Mouse (Mus musculus) bone marrow macrophage, adult 2 months (primary cell): ENCODE measurements around the gene Mrgpre. TPM values are rescaled to one million over a fixed set of nuclear protein-coding genes. Genes with fewer than 3 reads are reported as not detected.

Experiments used
- H3K27ac ChIP-seq: 2 replicates; pipeline ENCODE4 v1.5.1; 2012; ENCODE audit warnings: low read depth, low read length; ENCODE audit not compliant: insufficient read depth
- H3K4me1 ChIP-seq: 2 replicates; pipeline ENCODE4 v1.6.1; 2012; ENCODE audit warnings: low read length; ENCODE audit not compliant: control insufficient read depth, insufficient read depth
- H3K4me3 ChIP-seq: 2 replicates; pipeline ENCODE4 v1.5.1; 2012; ENCODE audit warnings: mild to moderate bottlenecking, low read length, moderate library complexity; ENCODE audit not compliant: insufficient read depth
- CTCF ChIP-seq: IDR thresholded peaks from 2 replicates; pipeline ENCODE4 v1.5.1; 2012; ENCODE audit warnings: low read depth, mild to moderate bottlenecking, low read length, moderate library complexity
- POLR2A ChIP-seq: IDR thresholded peaks from 2 replicates; pipeline ENCODE4 v1.6.1; 2012; ENCODE audit warnings: mild to moderate bottlenecking, low read depth, low read length, borderline replicate concordance
- polyA plus RNA-seq: library from polyadenylated mRNA; stranded (reverse); fragments of >200 nt; gene quantifications from 2 replicates; pipeline ENCODE4 v1.2.4, GENCODE M21; 2012; ENCODE audit not compliant: missing spikeins, insufficient read depth, insufficient read length

The Mrgpre gene
- polyA plus RNA-seq, 1 experiment: 0.39 TPM

DNA sequence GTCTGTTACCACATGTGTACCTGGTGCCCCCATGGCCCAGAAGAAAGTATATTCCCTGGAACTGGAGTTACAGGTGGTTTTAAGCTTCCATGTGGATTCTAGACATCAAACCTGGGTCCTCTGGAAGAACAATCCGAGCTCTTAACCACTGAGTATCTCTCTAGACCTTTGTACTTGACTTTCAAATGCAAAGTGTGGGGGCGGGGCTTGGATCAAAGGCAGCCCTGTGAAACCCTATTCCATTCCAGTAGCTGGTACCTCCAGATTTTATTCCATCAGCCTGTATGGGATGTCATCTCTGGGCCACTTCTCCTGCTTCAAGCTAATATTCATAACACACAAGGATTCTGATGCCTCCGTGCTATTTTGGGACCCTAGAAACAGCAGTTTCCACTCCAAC lies 8.2 kb downstream of the Mrgpre start:
- H3K4me3 ChIP-seq: no peak overlapping the region
- H3K27ac ChIP-seq: no peak overlapping the region
- peaks cover 2% of the 10 kb centered on the region; the same call in 1 of the 2 replicates for H3K4me1 ChIP-seq
- TF ChIP-seq CTCF (no peak), POLR2A (no peak)

DNA sequence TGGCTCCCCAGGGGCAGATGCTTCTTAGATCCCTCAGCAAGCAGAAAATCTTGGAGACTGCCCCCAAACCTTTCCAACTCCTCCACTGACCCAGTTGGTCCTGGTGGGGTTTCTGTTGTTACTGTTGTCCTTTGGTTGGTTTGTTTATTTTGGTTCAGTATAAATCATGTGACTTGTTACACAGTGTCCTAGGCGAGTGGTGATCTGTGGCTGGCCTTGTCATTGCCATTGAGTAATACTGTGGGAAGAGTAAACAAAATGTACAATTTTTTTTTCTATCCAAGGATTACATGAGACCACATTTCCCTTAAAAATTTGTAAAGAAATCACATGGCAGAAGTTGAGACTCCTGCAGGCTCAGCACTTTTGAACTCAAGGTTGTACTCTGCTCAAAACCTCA lies 14.8 kb downstream of the Mrgpre start:
- H3K27ac ChIP-seq: peak overlapping the region; percentile 47
- TF ChIP-seq CTCF: no peak
- no peak for TF ChIP-seq POLR2A

DNA sequence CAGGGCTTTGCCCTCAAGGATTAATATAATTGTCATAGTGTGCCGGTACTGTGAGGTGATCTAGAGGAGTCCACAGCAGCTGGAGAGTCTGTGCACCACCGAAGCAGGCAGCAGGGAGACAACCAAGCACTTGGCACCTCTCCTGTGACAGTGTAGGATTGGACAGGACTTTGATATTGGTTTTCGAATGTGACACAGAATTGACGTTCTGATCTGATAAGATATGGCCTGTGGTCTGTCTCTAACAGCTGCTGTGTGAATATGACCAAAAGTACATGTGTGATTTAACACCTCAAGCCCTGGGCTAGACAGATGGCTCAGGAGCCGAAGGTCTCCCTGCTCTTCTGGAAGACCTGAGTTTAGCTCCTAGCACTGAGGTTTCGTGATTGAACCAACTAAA lies 16.0 kb downstream of the Mrgpre start:
- H3K4me3 ChIP-seq: no peak overlapping the region
- TF ChIP-seq POLR2A: no peak
- TF ChIP-seq CTCF: no peak
- H3K27ac ChIP-seq: no peak overlapping the region
- peaks cover 24% of the 10 kb centered on the region for H3K4me1 ChIP-seq

More for the DNA sequence above, 14.8 kb downstream of the Mrgpre start:
- Histone ChIP-seq H3K4me3 (no peak overlapping the region), H3K4me1 (peaks cover 24% of the 10 kb centered on the region)

DNA sequence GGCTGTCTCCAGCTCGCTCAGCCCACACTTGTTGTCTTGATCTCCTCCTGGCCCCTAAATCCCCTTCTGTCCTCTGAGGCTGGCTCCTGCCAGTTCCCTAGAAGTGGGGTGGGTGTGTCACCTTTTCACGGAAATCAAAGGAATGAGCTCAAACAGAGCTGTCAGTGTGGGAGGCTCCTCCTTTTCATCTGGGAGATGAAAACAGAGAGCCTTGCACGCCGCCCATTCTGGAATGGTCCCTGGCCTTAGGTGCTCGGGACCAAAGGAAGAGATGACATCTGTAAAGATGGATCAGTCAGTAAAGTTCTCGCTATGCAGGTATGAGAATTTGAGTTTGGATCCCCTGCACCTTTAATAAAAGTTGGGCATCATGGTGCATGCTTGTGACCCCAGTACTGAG lies 17.4 kb downstream of the Mrgpre start, which contains the start of gene Mrgprg:
TSS of gene Mrgprg (minus strand) at position 101 of the 400 bp plus-strand sequence.
- H3K27ac ChIP-seq: no peak within 1 kb of the TSS
- no peak within 1 kb of the TSS for H3K4me3 ChIP-seq
- TF ChIP-seq CTCF (no peak), POLR2A (no peak)
- peaks cover 24% of the 10 kb centered on the region for H3K4me1 ChIP-seq

DNA sequence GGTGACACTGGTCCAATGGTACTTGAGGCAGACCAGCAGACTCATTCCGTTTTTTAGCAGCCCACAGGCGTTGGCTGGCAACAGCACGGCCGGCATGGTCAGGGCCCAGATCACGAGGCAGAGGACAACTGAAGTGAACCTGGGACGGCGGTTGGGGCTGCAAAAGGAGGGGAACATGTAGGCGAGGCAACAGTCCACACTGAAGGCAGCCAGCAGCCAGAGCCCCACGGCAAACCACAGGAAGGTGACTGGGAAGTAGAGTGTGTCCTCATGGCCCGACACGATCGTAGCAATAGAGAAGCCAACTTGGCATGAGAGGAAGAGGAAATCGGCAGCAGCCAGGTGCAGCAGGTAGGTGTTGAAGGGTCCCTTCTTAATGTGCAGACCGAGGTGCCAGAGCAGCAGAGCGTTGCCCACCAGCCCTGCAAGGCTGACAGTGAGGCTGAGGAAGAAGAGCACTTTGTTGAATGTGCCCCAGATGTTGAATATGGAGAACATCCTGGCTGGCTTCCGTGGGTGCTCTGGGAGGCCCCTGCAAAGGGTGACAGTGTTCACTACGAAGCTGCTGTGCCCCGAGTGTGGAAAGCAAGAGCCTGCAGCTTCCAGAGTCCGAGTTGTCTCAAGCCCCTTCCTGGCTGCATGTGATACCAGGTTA lies 19.3 kb downstream of the Mrgpre start:
- no peak for TF ChIP-seq POLR2A
- TF ChIP-seq CTCF: no peak
- peaks cover 10% of the 10 kb centered on the region for H3K4me1 ChIP-seq
- H3K27ac ChIP-seq: no peak overlapping the region
- H3K4me3 ChIP-seq: no peak overlapping the region

DNA sequence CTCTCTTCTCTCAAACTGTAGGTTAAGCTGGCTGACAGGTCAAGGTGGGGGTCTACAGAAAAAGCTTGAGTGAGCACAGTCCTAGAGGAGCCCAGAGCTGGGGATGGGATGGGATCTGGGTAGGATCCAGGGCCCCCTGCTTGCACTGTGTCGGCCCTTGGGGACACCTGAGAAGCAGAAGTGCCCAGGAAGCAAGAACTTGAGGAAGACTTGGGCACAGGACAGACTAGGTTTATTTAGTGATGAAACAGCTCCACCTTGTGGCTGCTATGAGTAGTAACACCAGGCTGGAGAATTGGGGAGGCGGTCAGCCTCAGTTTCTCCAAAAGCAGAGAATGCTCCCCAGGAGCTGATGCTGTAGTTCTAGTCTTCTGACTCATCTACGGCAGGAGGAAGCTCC lies 20.5 kb downstream of the Mrgpre start:
- no peak overlapping the region for H3K27ac ChIP-seq
- peak; percentile 57; the same call in 1 of the 2 replicates for TF ChIP-seq CTCF
- no peak for TF ChIP-seq POLR2A
- H3K4me3 ChIP-seq: no peak overlapping the region
- no peaks in the 10 kb centered on the region for H3K4me1 ChIP-seq

DNA sequence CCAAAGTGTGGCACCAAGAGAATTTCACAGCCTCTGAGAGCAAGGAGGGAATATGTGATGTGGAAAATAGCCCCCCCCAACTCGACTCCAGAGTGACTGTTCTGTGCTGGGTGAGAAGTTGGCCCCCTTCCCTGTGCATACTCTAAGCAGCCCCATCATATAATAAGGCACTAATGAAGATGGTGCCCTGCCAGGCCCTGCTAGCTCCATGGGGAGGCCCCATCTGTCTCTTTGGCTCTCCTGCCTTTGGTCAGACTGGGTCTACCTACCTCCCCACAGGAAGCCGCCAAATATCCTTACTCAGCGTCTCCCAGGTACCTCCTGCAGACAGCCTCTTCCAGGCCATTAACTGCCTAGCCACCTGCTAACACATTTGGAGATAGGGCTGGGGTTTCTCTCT lies 25.3 kb downstream of the Mrgpre start:
- no peak for TF ChIP-seq CTCF
- no peak for TF ChIP-seq POLR2A
- Histone ChIP-seq H3K4me1 (peaks cover 14% of the 10 kb centered on the region), H3K27ac (no peak overlapping the region), H3K4me3 (no peak overlapping the region)

DNA sequence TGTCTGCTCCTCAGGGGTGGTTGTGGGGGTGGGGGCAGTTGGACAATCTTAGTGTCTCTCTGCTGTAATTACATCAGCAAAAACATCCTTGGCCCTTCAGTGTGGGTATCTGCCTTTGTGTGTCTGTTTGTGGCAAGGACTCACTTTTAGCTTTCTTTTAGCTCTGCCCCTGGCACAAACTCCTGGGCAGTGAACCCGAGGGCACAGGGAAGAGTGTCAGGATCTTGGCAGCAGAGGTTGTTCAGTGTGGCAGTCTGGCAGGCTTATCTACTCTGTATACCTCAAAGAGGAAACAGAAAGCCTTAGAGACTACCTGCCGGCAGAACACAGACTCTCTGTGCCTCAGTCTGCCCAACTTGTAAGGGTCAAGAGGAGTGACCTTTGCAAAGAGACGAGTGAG lies 26.6 kb downstream of the Mrgpre start:
- TF ChIP-seq CTCF (no peak), POLR2A (no peak)
- Histone ChIP-seq H3K4me3 (peak overlapping the region; percentile 12; the same call in 1 of the 2 replicates), H3K4me1 (peaks cover 14% of the 10 kb centered on the region), H3K27ac (no peak overlapping the region)

DNA sequence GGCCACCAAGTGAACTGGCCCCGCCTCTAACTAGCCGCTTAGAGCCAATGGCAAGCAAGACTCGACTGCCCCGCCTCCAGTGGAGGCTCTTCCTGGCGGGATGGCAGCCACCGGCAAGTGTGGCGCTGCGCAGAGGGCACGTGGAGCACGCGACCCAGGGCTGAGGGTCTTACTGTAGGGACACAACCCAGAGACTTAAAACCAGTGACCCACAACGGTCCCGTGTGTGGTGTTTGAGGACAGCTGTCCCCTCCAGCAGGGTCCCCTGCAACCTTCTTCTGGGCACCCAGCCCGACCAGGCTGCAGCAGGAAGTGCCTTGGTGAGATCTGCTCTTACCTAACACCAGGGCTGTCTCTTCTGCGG lies 27.3 kb downstream of the Mrgpre start:
- H3K27ac ChIP-seq: no peak overlapping the region
- peak overlapping the region; percentile 70 for H3K4me3 ChIP-seq
- TF ChIP-seq POLR2A: no peak
- no peak for TF ChIP-seq CTCF
- H3K4me1 ChIP-seq: peaks cover 14% of the 10 kb centered on the region

DNA sequence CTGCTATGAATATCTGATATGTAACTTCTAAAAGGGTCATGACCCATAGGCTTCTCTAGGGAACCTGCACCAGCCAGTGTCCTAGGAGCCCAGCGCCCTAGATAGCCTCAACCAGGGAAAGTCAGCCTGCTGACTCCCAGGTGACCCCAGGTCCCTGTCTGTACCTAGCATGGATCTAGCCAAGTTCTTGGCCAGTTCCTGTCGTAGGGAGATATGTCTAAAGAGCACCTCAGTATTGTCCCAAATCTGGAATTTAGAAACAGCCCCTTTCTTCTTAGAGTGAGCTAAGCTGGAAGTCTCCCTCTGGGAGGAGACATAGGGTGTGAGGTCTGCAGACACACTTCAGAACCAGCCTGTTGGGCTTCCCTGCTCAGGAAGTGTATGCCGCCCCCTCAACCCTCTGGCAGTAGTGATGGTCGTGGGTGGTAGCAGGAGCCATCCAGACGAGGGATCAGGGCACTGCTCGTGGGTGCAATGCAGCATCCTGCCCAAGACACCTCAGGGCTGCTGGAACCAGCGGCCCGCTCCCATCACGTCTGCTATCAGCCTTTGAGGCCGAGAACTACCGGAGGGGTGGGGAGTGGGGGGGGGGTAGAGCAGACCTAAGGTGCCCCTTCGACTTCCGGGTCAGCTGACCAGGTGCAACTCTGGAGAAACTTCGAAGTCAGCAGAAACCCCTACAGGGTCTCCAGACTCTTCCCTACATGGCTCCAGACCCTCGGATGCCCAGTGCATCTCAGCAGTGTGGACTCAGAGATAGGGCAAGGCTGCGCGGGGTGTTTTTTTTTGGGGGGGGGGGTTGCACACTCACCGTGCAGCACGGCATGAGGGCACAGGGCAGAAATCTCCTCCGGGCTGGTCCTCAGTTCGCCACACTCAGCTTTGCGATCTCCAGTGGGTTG lies 27.9 kb downstream of the Mrgpre start, which contains the start of gene Osbpl5:
TSS of gene Osbpl5 (minus strand) at position 861 of the 902 bp plus-strand sequence.
- H3K4me1 ChIP-seq: peaks cover 14% of the 10 kb centered on the region
- H3K27ac ChIP-seq: no peak within 1 kb of the TSS
- peak within 1 kb of the TSS; percentile 70 for H3K4me3 ChIP-seq
- TF ChIP-seq CTCF: no peak
- TF ChIP-seq POLR2A: no peak
